Mouse (Mus musculus) heart, adult 2 months (tissue): ENCODE data around the gene Klhl25.

Experiments used
- EP300 ChIP-seq: fragments of 200-500 bp; IDR thresholded peaks from 2 replicates; pipeline ENCODE4 v1.6.1; 2011; ENCODE audit warnings: low read depth, low read length, control low read depth; ENCODE audit not compliant: insufficient read depth
- POLR2A ChIP-seq: fragments of 200-500 bp; IDR thresholded peaks from 2 replicates; pipeline ENCODE4 v1.6.1; 2011; ENCODE audit warnings: mild to moderate bottlenecking, low read depth, low read length, control low read depth; ENCODE audit not compliant: insufficient read depth

DNA sequence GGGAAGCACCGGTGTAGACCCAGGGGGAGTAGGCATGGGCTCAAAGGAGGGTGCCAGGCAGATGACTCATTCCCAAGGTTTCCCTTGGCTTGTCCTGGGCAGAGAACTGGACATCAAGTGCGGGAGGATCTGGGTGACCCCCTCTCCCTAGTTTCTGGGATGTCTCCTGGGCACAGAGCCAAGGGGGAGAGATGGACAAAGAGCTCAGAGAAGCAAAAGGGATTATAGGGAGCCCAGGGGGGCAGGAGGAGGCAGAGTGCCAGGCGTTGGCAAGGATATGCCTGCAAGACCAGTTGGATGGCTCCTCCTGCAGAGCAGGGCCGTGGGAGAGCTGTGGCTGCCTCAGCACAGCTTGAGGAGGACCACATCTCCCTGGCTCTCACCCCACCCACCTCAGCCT lies 4.3 kb downstream of the Klhl25 start:
- TF ChIP-seq POLR2A (no peak), EP300 (no peak)
